Mouse (Mus musculus): ENCODE results near the gene Spc24. TPM values are rescaled to one million over a fixed set of nuclear protein-coding genes. Genes with fewer than 3 reads are reported as not detected.
"Not testable (repeated sequence)": the region's sequence is repeated elsewhere in the genome, so short reads cannot be mapped to it uniquely, and the experiment has no call there.

Spc24 gene
- polyA plus RNA-seq, 1 experiment from 2014 or later: 10.4 TPM

DNA sequence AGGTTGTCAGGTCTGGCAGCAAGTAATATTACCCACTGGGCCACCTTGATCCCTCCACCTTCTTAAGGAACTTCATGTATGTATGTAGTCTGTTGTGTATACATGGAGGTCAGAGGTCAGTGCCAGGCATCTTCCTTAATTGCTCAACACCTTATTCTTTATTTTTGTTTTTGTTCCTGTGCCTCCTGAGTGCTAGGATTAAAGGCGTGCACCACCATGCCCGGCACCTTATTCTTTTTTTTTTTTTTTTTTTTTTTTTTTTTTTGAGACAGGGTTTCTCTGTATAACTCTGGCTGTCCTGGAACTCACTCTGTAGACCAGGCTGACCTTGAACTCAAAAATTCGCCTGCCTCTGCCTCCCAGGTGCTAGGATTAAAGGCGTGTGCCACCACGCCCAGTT, 13.3 kb upstream of the Spc24 start:
- H3K27me3 ChIP-seq (ENCODE audit: control insufficient read depth, insufficient read depth, low read depth, low read length); H3K27ac ChIP-seq (ENCODE audit: low read length); H3K9ac ChIP-seq (ENCODE audit: low read depth, low read length); H3K9me3 ChIP-seq (replicated peaks; ENCODE audit: control insufficient read depth, low read length, poor library complexity, severe bottlenecking); H3K36me3 ChIP-seq (ENCODE audit: control insufficient read depth, insufficient read depth, low read length); H3K4me2 ChIP-seq (ENCODE audit: low read length); ATAC-seq; H3K4me3 ChIP-seq (ENCODE audit: low read depth, low read length); H3K4me1 ChIP-seq (ENCODE audit: control insufficient read depth, insufficient read depth, low read length): not testable (repeated sequence)
- WGBS: 89% methylated on average over 5 of the region's 5 CpGs

DNA sequence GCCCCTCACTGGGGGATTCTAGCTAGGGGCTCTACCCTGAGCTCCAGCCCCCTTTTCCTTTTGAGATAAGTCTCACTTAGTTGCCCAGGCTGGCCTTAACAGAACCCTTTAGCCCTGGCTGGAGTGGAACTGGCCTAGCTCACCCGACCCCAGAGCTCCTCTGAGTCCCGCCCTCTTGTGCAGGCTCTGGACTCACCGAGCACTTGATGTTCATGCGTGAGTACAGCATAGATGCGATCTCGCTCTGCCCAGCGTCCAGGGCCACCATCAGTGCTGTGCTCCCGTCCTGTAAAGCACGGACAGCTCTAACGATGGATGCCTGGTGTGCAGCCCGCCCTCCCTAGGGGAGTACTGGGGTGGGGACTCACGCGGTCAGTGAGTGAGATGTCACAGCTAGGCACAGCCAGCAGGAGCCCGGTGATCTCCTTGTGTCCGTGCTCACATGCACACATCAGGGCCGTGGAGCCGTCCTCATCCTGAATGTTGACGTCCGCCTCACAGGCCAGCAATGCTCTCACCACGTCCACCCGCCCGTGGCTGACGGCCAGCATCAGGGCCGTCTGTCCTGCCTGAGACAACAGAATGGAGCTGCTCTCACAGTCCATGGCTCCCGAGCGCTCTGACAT, 9.6 kb upstream of the Spc24 start:
- Histone ChIP-seq H3K9ac (ENCODE audit: low read depth, low read length) (no peak overlapping the region), H3K4me1 (ENCODE audit: control insufficient read depth, insufficient read depth, low read length) (peaks cover 3% of the 10 kb centered on the region; the same call in 1 of the 2 replicates), H3K27me3 (ENCODE audit: control insufficient read depth, insufficient read depth, low read depth, low read length) (no peaks in the 10 kb centered on the region), H3K4me3 (ENCODE audit: low read depth, low read length) (no peak overlapping the region), H3K9me3 (replicated peaks; ENCODE audit: control insufficient read depth, low read length, poor library complexity, severe bottlenecking) (no peaks in the 10 kb centered on the region), H3K27ac (ENCODE audit: low read length) (no peak overlapping the region), H3K36me3 (ENCODE audit: control insufficient read depth, insufficient read depth, low read length) (no peaks in the 10 kb centered on the region), H3K4me2 (ENCODE audit: low read length) (no peak overlapping the region)
- ATAC-seq: no peak
- 80% methylated on average over 26 of the region's 26 CpGs for WGBS

DNA sequence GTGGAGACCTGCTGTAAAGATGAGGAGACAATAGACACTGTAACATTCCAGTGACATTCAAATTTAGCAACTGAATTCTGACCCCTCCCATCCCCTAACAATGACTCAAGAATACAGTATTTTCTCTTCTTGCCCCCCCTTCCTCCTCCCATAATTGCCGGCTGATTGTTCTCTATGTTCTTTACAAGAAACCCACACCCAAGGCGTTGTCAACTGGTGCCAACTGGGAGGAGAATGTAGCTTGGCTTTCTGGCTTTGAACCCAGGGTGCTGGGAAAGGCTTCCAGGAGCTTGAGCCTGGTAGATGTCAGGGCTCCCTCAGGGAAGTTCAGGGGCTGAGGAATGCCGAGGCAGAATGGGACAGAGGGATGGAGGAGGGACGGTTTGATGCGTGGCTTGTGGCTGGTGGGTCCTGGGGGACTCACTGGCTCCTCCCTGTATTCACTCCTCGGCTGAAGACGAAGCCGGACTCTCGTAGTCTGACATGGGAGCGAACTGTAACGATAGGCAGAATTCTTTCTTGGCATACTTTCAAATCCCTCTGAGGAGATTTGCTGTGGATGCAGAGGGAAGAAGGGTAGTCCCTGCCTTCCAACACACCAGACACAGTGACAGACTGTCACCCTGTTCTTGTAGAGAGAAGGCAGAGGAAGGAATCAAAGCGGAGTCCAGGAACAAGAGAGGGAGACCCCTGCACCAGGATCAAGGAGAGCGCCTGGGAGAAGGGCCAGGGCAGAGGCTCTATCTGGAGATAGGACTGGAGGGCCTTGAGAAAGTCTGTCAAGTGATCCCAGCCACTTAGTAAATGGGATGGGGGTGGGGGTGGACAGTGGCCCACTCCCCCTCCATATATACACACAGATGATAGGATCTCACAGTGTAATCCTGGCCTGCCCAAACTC, 8.7 kb upstream of the Spc24 start:
- Histone ChIP-seq H3K4me1 (ENCODE audit: control insufficient read depth, insufficient read depth, low read length) (peaks cover 3% of the 10 kb centered on the region; the same call in 1 of the 2 replicates), H3K4me2 (ENCODE audit: low read length) (no peak overlapping the region), H3K9me3 (replicated peaks; ENCODE audit: control insufficient read depth, low read length, poor library complexity, severe bottlenecking) (no peaks in the 10 kb centered on the region), H3K27ac (ENCODE audit: low read length) (no peak overlapping the region), H3K36me3 (ENCODE audit: control insufficient read depth, insufficient read depth, low read length) (no peaks in the 10 kb centered on the region), H3K4me3 (ENCODE audit: low read depth, low read length) (no peak overlapping the region), H3K9ac (ENCODE audit: low read depth, low read length) (no peak overlapping the region), H3K27me3 (ENCODE audit: control insufficient read depth, insufficient read depth, low read depth, low read length) (no peaks in the 10 kb centered on the region)
- 54% methylated on average over 13 of the region's 13 CpGs for WGBS
- ATAC-seq: no peak

DNA sequence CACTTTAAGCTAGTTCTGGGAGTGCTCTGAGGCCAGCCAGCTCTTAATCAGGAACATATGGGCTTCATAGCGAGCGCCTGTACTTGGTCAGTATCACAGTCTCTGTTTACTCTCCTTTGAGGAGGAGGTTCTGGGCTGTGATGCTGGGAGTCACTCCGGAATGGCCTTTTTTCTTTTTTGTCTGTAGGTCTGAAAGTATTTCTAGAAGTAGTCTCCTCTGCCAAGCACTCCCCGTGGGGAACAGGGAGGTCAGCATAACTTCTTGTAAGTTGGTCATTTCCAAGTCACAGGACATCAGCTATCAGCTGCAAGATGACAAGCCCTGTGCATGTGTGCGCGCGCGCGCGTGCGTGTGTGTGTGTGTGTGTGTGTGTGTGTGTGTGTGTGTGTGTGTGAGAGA, 7.8 kb upstream of the Spc24 start:
- H3K4me3 ChIP-seq (ENCODE audit: low read depth, low read length): no peak overlapping the region
- no peak overlapping the region for H3K4me2 ChIP-seq (ENCODE audit: low read length)
- no peak overlapping the region for H3K9ac ChIP-seq (ENCODE audit: low read depth, low read length)
- H3K27me3 ChIP-seq (ENCODE audit: control insufficient read depth, insufficient read depth, low read depth, low read length): no peaks in the 10 kb centered on the region
- no peaks in the 10 kb centered on the region for H3K9me3 ChIP-seq (replicated peaks; ENCODE audit: control insufficient read depth, low read length, poor library complexity, severe bottlenecking)
- peaks cover 3% of the 10 kb centered on the region; the same call in 1 of the 2 replicates for H3K4me1 ChIP-seq (ENCODE audit: control insufficient read depth, insufficient read depth, low read length)
- WGBS: 87% methylated on average over 11 of the region's 11 CpGs
- H3K36me3 ChIP-seq (ENCODE audit: control insufficient read depth, insufficient read depth, low read length): no peaks in the 10 kb centered on the region
- no peak for ATAC-seq
- no peak overlapping the region for H3K27ac ChIP-seq (ENCODE audit: low read length)

DNA sequence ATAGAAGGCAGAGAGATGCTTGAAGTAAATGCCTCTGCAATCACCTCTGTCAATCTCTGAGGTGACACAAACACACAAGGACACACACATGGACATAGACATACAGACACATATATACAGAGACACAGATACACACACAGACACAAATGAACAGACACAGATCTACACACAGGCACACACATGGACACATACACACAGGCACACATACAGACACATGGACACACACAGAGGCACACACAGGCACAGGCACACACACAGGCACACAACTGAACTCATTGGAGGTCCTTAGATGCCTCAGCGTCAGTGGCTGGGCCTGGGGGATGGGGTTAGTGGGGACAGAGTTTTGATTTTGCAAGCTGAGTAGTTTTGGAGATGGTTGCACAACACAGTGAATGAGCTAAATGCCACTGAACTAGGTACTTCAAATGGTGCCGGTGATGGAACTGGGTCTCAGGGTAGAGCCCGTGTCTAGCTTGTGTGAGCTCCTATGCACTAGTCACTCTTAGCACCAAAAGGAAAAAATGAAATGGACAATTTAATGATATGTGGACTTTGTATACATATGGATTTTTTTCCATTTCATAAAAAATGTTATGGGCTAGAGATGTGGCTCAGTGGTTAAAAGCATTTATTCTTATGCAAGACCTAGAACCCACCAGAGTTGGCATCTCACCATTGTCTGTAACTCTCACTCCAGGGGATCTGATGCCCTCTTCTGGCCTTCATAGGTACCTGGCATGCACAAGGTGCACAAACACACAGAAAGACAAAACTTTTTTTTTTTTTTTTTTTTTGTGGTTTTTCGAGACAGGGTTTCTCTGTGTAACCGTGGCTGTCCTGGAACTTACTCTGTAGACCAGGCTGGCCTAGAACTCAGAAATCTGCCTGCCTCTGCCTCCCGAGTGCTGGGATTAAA, 4.2 kb upstream of the Spc24 start:
- Histone ChIP-seq H3K27ac (ENCODE audit: low read length) (no peak overlapping the region), H3K4me1 (ENCODE audit: control insufficient read depth, insufficient read depth, low read length) (peaks cover 7% of the 10 kb centered on the region), H3K4me2 (ENCODE audit: low read length) (no peak overlapping the region), H3K4me3 (ENCODE audit: low read depth, low read length) (no peak overlapping the region), H3K9me3 (replicated peaks; ENCODE audit: control insufficient read depth, low read length, poor library complexity, severe bottlenecking) (no peaks in the 10 kb centered on the region), H3K27me3 (ENCODE audit: control insufficient read depth, insufficient read depth, low read depth, low read length) (no peaks in the 10 kb centered on the region), H3K9ac (ENCODE audit: low read depth, low read length) (no peak overlapping the region), H3K36me3 (ENCODE audit: control insufficient read depth, insufficient read depth, low read length) (no peaks in the 10 kb centered on the region)
- WGBS: 98% methylated on average over 6 of the region's 6 CpGs
- no peak for ATAC-seq

DNA sequence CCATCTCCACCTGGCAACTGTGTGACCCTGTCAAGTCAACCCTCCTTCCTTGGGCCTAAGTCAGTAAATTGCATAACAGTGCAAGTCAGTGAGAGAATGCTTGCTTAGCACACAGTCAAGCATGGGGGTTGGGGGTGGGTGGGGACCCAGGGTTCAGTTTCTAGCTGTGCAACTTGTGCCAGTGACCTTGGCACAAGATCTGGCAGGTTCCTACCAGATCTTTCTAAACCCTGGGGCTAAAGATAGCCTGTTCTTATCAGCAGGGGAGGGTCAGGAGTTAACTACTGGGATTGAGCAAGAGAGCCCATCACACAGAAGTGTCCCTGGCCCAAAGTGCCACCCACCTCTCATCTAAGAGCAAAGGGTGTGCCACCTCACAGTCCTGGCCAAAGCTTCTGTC, 2.0 kb upstream of the Spc24 start:
- H3K27ac ChIP-seq (ENCODE audit: low read length): no peak overlapping the region
- no peak for ATAC-seq
- H3K4me1 ChIP-seq (ENCODE audit: control insufficient read depth, insufficient read depth, low read length): peaks cover 4% of the 10 kb centered on the region
- no peaks in the 10 kb centered on the region for H3K9me3 ChIP-seq (replicated peaks; ENCODE audit: control insufficient read depth, low read length, poor library complexity, severe bottlenecking)
- no peak overlapping the region for H3K4me2 ChIP-seq (ENCODE audit: low read length)
- no peaks in the 10 kb centered on the region for H3K36me3 ChIP-seq (ENCODE audit: control insufficient read depth, insufficient read depth, low read length)
- no peak overlapping the region for H3K4me3 ChIP-seq (ENCODE audit: low read depth, low read length)
- H3K9ac ChIP-seq (ENCODE audit: low read depth, low read length): no peak overlapping the region
- no peaks in the 10 kb centered on the region for H3K27me3 ChIP-seq (ENCODE audit: control insufficient read depth, insufficient read depth, low read depth, low read length)

DNA sequence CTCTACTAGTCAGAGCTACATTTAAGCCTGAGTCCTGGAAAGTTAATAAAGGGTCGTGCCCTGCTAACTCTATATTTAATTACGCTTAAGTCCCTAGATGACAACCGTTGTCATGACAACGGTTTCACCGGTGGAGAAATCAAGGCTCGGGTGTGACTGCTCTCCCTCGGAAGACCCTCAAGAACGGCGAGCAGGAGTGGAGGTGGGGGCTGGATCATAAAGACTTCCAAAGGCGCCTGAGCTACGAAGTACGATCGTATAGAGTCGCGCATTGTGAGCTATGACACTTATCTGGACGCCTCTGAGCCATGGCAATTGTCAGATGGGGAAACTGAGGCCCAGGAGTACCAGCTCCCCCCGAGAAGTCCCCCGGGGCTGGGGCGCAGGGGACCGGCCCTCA, 385 bp downstream of the Spc24 start:
- no peaks in the 10 kb centered on the region for H3K9me3 ChIP-seq (replicated peaks; ENCODE audit: control insufficient read depth, low read length, poor library complexity, severe bottlenecking)
- no peaks in the 10 kb centered on the region for H3K27me3 ChIP-seq (ENCODE audit: control insufficient read depth, insufficient read depth, low read depth, low read length)
- under 1% methylated on average over 20 of the region's 20 CpGs for WGBS
- no peaks in the 10 kb centered on the region for H3K36me3 ChIP-seq (ENCODE audit: control insufficient read depth, insufficient read depth, low read length)
- peak overlapping the region; percentile 83 for H3K4me3 ChIP-seq (ENCODE audit: low read depth, low read length)
- peaks cover 4% of the 10 kb centered on the region for H3K4me1 ChIP-seq (ENCODE audit: control insufficient read depth, insufficient read depth, low read length)
- peak overlapping the region; percentile 96 for H3K4me2 ChIP-seq (ENCODE audit: low read length)
- H3K9ac ChIP-seq (ENCODE audit: low read depth, low read length): peak overlapping the region; percentile 62
- H3K27ac ChIP-seq (ENCODE audit: low read length): no peak overlapping the region
- peak; percentile 52 for ATAC-seq

DNA sequence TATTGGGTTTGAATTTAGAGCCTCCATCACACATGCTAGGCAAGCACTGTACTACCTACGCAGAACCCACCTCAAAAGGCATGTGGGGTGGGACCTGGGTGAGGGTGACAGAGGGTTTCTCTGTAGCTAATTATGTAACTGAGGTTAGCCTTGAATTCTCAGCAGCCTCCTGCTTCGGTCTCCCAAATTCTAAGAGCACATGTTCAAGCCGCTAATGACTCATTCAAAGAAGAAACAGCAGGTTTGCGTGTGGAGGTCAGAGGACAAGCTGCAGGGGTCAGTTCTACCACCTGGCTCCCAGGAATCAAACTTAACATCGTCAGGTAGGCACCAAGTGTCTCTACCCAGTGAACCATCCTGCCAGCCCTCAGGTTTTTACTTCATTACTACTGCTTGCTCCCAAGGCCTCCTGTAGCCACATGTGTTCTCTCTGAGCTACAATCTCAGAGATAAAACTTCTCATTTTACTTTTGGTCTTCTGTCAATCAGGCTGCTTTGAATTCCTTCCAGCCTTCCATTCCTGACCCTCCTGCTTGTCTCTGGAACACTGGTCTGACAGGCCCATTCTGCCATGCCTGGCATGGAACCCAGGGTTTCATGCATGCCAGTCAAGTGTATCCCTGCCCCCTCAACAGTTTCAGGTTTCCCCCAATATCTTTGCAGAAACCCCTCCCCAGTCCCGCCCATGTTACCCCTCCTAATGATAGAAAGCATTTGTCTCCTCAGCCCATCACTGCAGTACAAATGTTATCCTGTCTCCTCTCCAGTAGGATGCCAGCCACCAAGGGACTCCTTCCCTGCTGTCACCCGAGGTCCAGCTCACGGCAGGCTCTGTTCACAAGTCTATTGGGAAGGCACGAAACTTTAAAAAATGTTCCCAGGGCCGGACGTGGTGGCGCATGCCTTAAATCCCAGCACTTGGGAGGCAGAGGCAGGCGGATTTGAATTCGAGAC, 1.2 kb downstream of the Spc24 start:
- Histone ChIP-seq H3K9ac (ENCODE audit: low read depth, low read length) (no peak overlapping the region), H3K4me3 (ENCODE audit: low read depth, low read length) (peak overlapping the region; percentile 83), H3K27me3 (ENCODE audit: control insufficient read depth, insufficient read depth, low read depth, low read length) (no peaks in the 10 kb centered on the region), H3K4me2 (ENCODE audit: low read length) (peak overlapping the region; percentile 96), H3K9me3 (replicated peaks; ENCODE audit: control insufficient read depth, low read length, poor library complexity, severe bottlenecking) (no peaks in the 10 kb centered on the region), H3K36me3 (ENCODE audit: control insufficient read depth, insufficient read depth, low read length) (no peaks in the 10 kb centered on the region), H3K27ac (ENCODE audit: low read length) (no peak overlapping the region), H3K4me1 (ENCODE audit: control insufficient read depth, insufficient read depth, low read length) (peaks cover 4% of the 10 kb centered on the region)
- 60% methylated on average over 14 of the region's 14 CpGs for WGBS
- ATAC-seq: no peak

All from midbrain, embryonic 16.5 days (tissue).